Mouse (Mus musculus) midbrain, embryonic 14.5 days (tissue): ENCODE results near the gene Kif13a. TPM values are rescaled to one million over a fixed set of nuclear protein-coding genes. Genes with fewer than 3 reads are reported as not detected.

Source experiments
- ATAC-seq: fragments of 200-750 bp; cut with Nextera tagmentation; 2 replicates; pipeline ENCODE4 v1.8.0; 2017; ENCODE audit warnings: moderate number of reproducible peaks, moderate library complexity; ENCODE audit not compliant: low FRiP score, low TSS enrichment
- DNase-seq: peaks from one replicate; pipeline ENCODE4 v3.0.0-alpha.2; 2015
- H3K27ac ChIP-seq: fragments of 300-500 bp; sonication (generic); replicated peaks from 2 replicates; pipeline ENCODE4 v1.5.1; 2014; ENCODE audit warnings: mild to moderate bottlenecking, low read depth, low read length, moderate library complexity
- H3K27me3 ChIP-seq: fragments of 300-500 bp; sonication (generic); 2 replicates; pipeline ENCODE4 v1.6.1; 2014; ENCODE audit warnings: low read length, control low read depth, mixed read lengths; ENCODE audit not compliant: control insufficient read depth, insufficient read depth
- H3K36me3 ChIP-seq: fragments of 300-500 bp; sonication (generic); 2 replicates; pipeline ENCODE4 v1.6.1; 2014; ENCODE audit warnings: low read length, control low read depth; ENCODE audit not compliant: control insufficient read depth, insufficient read depth
- H3K4me1 ChIP-seq: fragments of 300-500 bp; sonication (generic); 2 replicates; pipeline ENCODE4 v1.6.1; 2014; ENCODE audit warnings: mild to moderate bottlenecking, antibody characterized with exemption, low read length, control low read depth; ENCODE audit not compliant: control insufficient read depth, insufficient read depth
- H3K4me2 ChIP-seq: fragments of 300-500 bp; sonication (generic); 2 replicates; pipeline ENCODE4 v1.6.1; 2014; ENCODE audit warnings: mild to moderate bottlenecking, low read length, moderate library complexity
- H3K4me3 ChIP-seq: fragments of 300-500 bp; sonication (generic); replicated peaks from 2 replicates; pipeline ENCODE4 v1.5.1; 2014; ENCODE audit warnings: low read depth, low read length
- H3K9ac ChIP-seq: fragments of 300-500 bp; sonication (generic); replicated peaks from 2 replicates; pipeline ENCODE4 v1.6.1; 2014; ENCODE audit warnings: mild to moderate bottlenecking, low read length, moderate library complexity
- H3K9me3 ChIP-seq: fragments of 300-500 bp; sonication (generic); 2 replicates; pipeline ENCODE4 v1.6.1; 2016; ENCODE audit warnings: low read length, control low read depth, mixed read lengths; ENCODE audit not compliant: control insufficient read depth
- WGBS: fragments of 180-500 bp; shearing (Covaris S2); extraction: QIAGEN DNeasy Blood & Tissue Kit; methylation state at CpG from one replicate; pipeline ENCODE4 v1.1.7; 2014; 5-methylcytosine and 5-hydroxymethylcytosine counted together
- polyA plus RNA-seq: library from polyadenylated mRNA; unstranded; fragments of >200 nt; fragmentation: Nextera tagmentation; extraction: Ambion mirVana; gene quantifications from 2 replicates; pipeline ENCODE4 v1.2.1, GENCODE M21; 2014

Kif13a gene
- polyA plus RNA-seq, 1 experiment from 2014 or later = 14.2 TPM

DNA sequence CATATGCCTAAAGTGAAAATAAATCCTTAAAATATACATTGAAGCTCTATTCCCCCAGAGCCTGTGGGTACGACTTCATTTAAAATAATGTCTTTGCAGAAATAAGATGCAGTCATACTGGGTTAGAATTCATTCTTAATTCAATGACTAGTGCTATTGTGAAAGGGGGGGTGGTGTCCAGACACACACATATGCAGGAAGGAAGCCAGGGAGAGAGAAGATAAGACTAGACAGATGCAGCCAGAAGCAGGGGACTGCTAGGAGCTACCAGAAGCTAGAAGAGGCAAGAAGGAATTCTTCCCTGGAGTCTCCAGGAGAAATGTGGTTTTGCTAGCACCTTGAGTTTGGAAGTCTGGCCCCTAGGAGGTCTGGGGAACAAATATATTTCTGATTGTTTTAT is 2.4 kb upstream of the Kif13a start:
- no peak for DNase-seq
- Histone ChIP-seq H3K9ac (no peak overlapping the region), H3K4me1 (peaks cover 12% of the 10 kb centered on the region; the same call in 1 of the 2 replicates), H3K36me3 (no peaks in the 10 kb centered on the region), H3K4me2 (no peak overlapping the region), H3K27me3 (no peaks in the 10 kb centered on the region), H3K9me3 (no peaks in the 10 kb centered on the region), H3K27ac (no peak overlapping the region), H3K4me3 (no peak overlapping the region)
- no peak for ATAC-seq
- 100% methylated on average over 1 of the region's 1 CpGs for WGBS

DNA sequence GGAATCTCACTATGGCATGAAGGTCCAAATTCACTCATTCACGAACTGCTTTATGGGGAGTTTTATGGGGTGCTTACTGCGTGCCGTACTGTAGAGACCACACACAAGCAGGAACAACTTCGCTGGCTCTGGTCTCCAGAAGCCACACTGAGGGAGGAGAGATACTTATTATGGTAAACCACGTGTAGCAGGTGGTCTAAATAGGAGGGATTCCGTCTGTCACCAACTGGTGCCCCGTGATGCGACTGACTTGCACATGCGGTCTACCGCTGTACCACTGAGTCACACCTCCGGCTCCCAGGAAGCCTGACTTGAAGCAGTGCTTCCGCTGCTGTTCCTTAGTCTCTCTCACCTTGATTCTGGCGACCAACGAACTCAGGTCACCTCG is 986 bp upstream of the Kif13a start:
- H3K36me3 ChIP-seq = no peaks in the 10 kb centered on the region
- DNase-seq (no peak), ATAC-seq (peak; percentile 11; the same call in 1 of the 2 replicates)
- peaks cover 12% of the 10 kb centered on the region; the same call in 1 of the 2 replicates for H3K4me1 ChIP-seq
- H3K9ac ChIP-seq = peak overlapping the region; percentile 88; the same call in 1 of the 2 replicates
- WGBS = 2% methylated on average over 15 of the region's 15 CpGs
- peak overlapping the region; percentile 75 for H3K4me3 ChIP-seq
- peak overlapping the region; percentile 98 for H3K27ac ChIP-seq
- peak overlapping the region; percentile 87 for H3K4me2 ChIP-seq
- H3K9me3 ChIP-seq = no peaks in the 10 kb centered on the region
- no peaks in the 10 kb centered on the region for H3K27me3 ChIP-seq

DNA sequence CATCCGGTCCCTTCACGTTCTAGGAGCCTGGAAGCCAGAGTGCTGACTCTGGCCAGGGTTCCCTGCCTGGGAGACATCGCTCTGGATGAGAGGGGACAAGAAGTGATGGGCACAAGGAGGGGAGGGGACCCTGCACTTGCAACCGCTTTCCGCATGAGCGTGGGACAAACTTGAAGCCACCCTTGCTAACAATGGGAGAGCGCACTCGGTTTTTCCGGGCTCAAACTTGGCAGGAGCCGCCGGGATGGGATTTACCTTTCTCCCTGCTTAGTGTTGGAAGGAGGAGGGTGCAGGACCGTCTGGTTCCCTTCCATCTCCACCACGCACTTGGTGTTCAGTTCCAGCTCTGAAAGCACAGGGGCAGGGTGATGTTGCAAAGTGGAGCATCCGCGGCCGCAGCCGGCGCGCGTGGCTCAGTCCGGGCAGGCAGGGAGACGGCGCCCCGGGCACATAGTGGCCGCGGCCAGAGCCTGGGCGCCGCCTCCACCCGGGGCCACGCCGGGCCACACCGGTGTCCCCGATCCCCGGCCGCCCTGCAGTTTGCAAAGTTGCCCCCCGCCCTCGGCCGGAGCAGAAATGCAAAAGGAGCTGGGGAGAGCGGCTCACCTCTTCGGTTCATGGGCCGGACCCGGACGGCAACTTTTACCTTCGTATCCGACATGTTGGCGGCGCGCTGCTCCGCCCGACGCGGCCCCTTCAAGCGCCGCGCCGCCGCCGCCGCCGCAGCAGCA is 541 bp downstream of the Kif13a start:
- Histone ChIP-seq H3K27ac (peak overlapping the region; percentile 98), H3K4me3 (peak overlapping the region; percentile 75), H3K4me1 (peaks cover 12% of the 10 kb centered on the region; the same call in 1 of the 2 replicates), H3K27me3 (no peaks in the 10 kb centered on the region), H3K9me3 (no peaks in the 10 kb centered on the region), H3K9ac (peak overlapping the region; percentile 88), H3K4me2 (peak overlapping the region; percentile 87), H3K36me3 (no peaks in the 10 kb centered on the region)
- DNase-seq (peak; percentile 73), ATAC-seq (peak; percentile 69)
- WGBS = under 1% methylated on average over 58 of the region's 60 CpGs

DNA sequence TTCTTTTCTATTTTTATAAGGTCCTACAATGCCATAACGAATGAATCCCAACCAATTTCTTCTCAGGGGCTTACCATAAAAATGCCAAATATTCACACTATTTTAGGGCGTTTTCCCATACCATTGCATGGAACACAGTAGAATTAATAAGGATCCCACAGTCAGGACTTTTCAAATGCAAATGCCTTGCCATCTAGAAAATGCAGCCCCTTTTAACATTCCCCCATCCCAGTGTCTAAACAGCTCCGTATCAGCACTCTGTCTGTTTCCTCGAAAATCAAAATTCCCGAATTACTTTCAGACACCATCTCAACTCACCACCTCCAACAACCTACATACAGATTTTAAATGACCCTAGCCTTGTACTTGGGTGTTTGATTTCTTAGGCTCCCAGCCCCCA is 1.3 kb downstream of the Kif13a start:
- ATAC-seq = no peak
- WGBS = 16% methylated on average over 5 of the region's 5 CpGs
- DNase-seq = no peak
- H3K9ac ChIP-seq = peak overlapping the region; percentile 88
- H3K4me1 ChIP-seq = peaks cover 12% of the 10 kb centered on the region; the same call in 1 of the 2 replicates
- no peaks in the 10 kb centered on the region for H3K36me3 ChIP-seq
- peak overlapping the region; percentile 75 for H3K4me3 ChIP-seq
- H3K27me3 ChIP-seq = no peaks in the 10 kb centered on the region
- H3K9me3 ChIP-seq = no peaks in the 10 kb centered on the region
- H3K27ac ChIP-seq = peak overlapping the region; percentile 98
- H3K4me2 ChIP-seq = peak overlapping the region; percentile 87

DNA sequence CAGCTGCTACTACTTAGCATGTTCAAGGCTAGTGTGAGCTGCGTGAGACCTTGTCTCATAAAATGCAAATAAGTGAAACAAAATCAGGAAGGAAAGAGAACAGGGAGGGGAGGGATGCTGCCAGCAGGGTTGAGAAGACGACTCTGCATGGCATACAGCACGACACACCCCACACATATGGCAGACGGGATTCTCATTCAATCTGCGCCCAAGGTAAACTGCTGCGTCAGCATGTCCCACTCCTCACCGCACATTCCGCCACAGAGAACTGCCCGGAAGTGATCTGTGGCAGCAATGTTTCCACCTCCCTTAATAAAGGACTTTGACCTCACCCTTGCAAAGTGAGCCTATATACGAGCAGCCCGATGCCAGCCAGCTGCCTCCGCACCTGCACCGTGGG is 4.0 kb downstream of the Kif13a start:
- H3K4me1 ChIP-seq = peaks cover 12% of the 10 kb centered on the region; the same call in 1 of the 2 replicates

DNA sequence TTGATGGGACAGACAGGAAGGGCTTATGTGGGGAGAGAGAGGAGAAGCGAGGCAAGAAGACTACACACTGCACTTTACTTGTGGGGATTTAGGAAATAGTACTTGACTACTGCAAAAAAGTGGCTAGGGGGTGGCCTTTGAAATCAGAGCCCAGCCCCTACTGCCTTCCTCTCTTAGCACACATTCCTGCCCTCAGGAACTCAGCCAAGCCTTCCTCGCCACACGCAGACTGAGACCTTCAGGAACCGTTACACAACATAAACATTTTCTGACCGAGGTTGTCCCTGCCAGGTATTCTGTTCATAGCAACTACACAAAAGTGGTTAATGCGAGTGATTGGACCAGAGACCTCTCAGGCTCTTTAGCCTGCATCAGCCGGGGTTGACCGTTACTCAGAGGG is 8.1 kb downstream of the Kif13a start:
- DNase-seq (no peak), ATAC-seq (no peak)
- H3K27me3 ChIP-seq = no peaks in the 10 kb centered on the region
- no peak overlapping the region for H3K4me2 ChIP-seq
- H3K9ac ChIP-seq = no peak overlapping the region
- whole genome bisulfite sequencing = 91% methylated on average over 8 of the region's 8 CpGs
- H3K36me3 ChIP-seq = no peaks in the 10 kb centered on the region
- no peak overlapping the region for H3K27ac ChIP-seq
- H3K4me1 ChIP-seq = no peaks in the 10 kb centered on the region
- no peak overlapping the region for H3K4me3 ChIP-seq
- H3K9me3 ChIP-seq = no peaks in the 10 kb centered on the region

More for the DNA sequence above, 4.0 kb downstream of the Kif13a start:
- no peaks in the 10 kb centered on the region for H3K27me3 ChIP-seq
- 92% methylated on average over 13 of the region's 13 CpGs for WGBS
- no peak overlapping the region for H3K27ac ChIP-seq
- no peak overlapping the region for H3K4me3 ChIP-seq
- H3K36me3 ChIP-seq = no peaks in the 10 kb centered on the region
- DNase-seq = no peak
- no peak overlapping the region for H3K9ac ChIP-seq
- no peaks in the 10 kb centered on the region for H3K9me3 ChIP-seq
- H3K4me2 ChIP-seq = no peak overlapping the region
- no peak for ATAC-seq

DNA sequence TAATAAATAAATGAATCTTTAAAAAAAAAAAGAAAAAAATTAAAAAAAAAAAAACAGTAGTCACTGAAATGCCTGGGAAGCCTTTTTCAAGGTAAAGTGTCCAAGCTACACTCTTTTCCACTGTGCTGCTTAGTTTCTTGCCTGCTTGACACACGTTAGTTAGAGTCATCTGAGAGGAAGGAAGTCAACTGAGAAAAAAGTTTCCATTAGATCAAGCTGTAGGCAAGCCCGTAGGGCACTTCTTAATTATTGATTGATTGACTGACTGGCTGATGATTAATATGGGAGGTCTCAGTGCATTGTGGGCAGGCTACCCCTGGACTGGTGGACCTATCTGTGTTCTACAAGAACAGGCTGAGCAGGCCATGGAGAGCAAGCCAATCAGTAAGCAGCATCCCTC is 9.9 kb downstream of the Kif13a start:
- WGBS = 93% methylated on average over 2 of the region's 2 CpGs
- H3K4me1 ChIP-seq = no peaks in the 10 kb centered on the region
- H3K36me3 ChIP-seq = no peaks in the 10 kb centered on the region
- H3K9ac ChIP-seq = no peak overlapping the region
- no peak overlapping the region for H3K4me3 ChIP-seq
- no peak for DNase-seq
- H3K4me2 ChIP-seq = no peak overlapping the region
- no peaks in the 10 kb centered on the region for H3K27me3 ChIP-seq
- H3K27ac ChIP-seq = no peak overlapping the region
- H3K9me3 ChIP-seq = no peaks in the 10 kb centered on the region
- ATAC-seq = no peak

DNA sequence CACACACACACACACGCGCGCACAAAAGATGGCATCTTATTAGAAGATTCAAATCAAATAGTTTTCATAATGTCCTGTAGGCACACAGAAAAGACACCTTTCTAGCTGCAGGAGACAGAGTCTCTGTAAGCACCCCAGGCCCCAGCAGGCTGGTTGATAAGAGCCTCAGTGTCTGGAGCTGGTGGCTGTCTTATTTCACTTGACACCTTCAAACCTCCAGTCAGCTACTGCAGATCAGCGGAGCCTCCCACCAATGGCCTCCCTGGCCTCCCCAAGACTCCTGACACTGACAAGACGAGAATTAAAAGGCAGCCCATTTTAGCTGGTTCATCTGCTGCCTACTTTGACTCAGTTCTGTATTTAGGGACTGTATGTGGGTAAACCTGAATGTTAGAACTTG is 11.2 kb downstream of the Kif13a start:
- no peaks in the 10 kb centered on the region for H3K4me1 ChIP-seq
- no peak overlapping the region for H3K4me3 ChIP-seq
- WGBS = 89% methylated on average over 5 of the region's 5 CpGs
- no peak for ATAC-seq
- no peak for DNase-seq
- H3K36me3 ChIP-seq = no peaks in the 10 kb centered on the region
- no peaks in the 10 kb centered on the region for H3K9me3 ChIP-seq
- H3K4me2 ChIP-seq = no peak overlapping the region
- no peak overlapping the region for H3K9ac ChIP-seq
- no peaks in the 10 kb centered on the region for H3K27me3 ChIP-seq
- H3K27ac ChIP-seq = no peak overlapping the region

DNA sequence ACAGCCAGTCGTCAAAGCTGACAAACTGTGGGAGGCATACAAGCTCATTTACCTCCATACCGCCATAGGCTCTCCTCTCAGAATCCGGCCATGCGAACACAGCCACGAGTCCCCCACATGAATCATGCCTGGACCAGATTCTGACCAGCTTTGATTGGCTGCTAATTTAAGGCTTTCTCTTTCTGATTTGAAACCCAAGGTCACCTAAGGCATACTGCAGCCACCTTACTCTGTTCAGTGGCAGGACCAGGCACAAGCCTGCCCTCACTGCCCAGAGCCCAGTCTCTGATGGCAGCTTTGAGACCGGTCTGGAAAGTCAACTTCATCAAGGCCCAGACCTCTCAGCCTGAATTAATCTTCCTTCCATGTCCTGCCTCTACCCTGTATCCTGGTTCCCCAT is 17.7 kb downstream of the Kif13a start:
- H3K9me3 ChIP-seq = no peaks in the 10 kb centered on the region
- H3K9ac ChIP-seq = no peak overlapping the region
- peaks cover 10% of the 10 kb centered on the region for H3K4me1 ChIP-seq
- WGBS = 79% methylated on average over 6 of the region's 6 CpGs
- no peaks in the 10 kb centered on the region for H3K36me3 ChIP-seq
- no peaks in the 10 kb centered on the region for H3K27me3 ChIP-seq
- ATAC-seq = no peak
- no peak overlapping the region for H3K27ac ChIP-seq
- no peak overlapping the region for H3K4me2 ChIP-seq
- no peak overlapping the region for H3K4me3 ChIP-seq
- no peak for DNase-seq
